In the genomic region with DNA sequence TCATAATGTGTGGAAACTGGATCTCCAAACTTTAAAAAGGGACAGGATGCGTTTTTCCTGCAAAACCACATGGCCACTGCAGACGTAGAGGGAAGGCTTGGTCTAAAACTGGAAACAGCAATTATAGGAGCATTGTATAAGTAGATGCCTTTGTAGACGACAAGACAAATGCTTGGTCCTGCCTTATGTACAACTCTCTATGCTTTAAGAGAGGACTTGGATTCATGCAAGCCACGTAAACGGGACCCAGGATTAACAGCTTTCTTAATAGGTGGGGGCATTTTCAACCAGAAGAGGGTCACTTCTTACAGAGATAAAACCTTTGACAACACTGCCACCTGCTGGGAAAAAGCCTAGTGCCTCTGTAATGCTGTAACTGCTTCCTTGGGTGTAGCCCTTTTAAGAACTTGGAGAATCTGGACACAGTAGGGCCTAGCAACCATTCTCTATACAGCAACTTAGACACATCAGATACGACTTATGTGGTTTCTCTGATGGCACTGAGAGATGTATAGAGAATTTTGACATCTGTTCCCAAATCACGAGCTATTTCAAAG, we compare ENCODE assay signal across 8 mouse cellular contexts.
DNase-seq lines count a peak whose midpoint lies in the region; ATAC-seq and TF ChIP-seq lines count a peak whose summit lies in the region.

No protein-coding gene starts in this region.

- H3K36me3 ChIP-seq in lung, embryonic 16.5 days (ENCODE audit: control insufficient read depth, insufficient read depth, low read length): no peaks in the 10 kb centered on the region

- H3K9ac ChIP-seq in lung, embryonic 16.5 days (ENCODE audit: low read length): no peak overlapping the region

- no peak overlapping the region for H3K4me3 ChIP-seq in lung, adult 2 months (replicated peaks; ENCODE audit: extremely low read depth, low read depth, low read length)
- H3K4me3 ChIP-seq in lung, embryonic 16.5 days (ENCODE audit: low read length): no peak overlapping the region

- no peak overlapping the region for H3K27ac ChIP-seq in lung, embryonic 16.5 days (ENCODE audit: low read length)

- TF ChIP-seq CTCF in lung, adult 2 months (IDR thresholded peaks at IDR 0.05; ENCODE audit: insufficient read depth, low read length): peak; percentile 32; the same call in 1 of the 2 replicates

- no peaks in the 10 kb centered on the region; the same call in 1 of the 2 replicates for H3K4me1 ChIP-seq in lung, adult 2 months (ENCODE audit: control insufficient read depth, insufficient read depth, low read length)
- no peaks in the 10 kb centered on the region for H3K4me1 ChIP-seq in lung, embryonic 16.5 days (replicated peaks; ENCODE audit: control insufficient read depth, insufficient read depth, low read length)

- H3K27me3 ChIP-seq in lung, embryonic 16.5 days (ENCODE audit: control insufficient read depth, insufficient read depth, low read depth, low read length): no peaks in the 10 kb centered on the region

- peak; percentile 12 to 28 for DNase-seq in adrenal gland, adult 18-20 months (ENCODE audit: low spot score in 2 of 2)
- no peak for DNase-seq in adrenal gland, postnatal 4 days (ENCODE audit: low spot score in 2 of 2)
- no peak for DNase-seq in lung, adult 2 months
- no peak for DNase-seq in lung, postnatal 25 days (ENCODE audit: low spot score)
- DNase-seq in c-Kit-positive CD71-positive TER-119-positive erythroid progenitor cells, embryonic 14.5 days (ENCODE audit: low spot score): peak; percentile 53
- no peak for DNase-seq in T-cell, adult 2 months (ENCODE audit: low spot score)

- no peak overlapping the region for H3K4me2 ChIP-seq in lung, embryonic 16.5 days (ENCODE audit: low read depth, low read length)

- H3K9me3 ChIP-seq in lung, embryonic 16.5 days (ENCODE audit: control insufficient read depth, low read length): no peaks in the 10 kb centered on the region

- no peak for TF ChIP-seq POLR2A in lung, adult 2 months (IDR thresholded peaks at IDR 0.05; ENCODE audit: borderline replicate concordance, extremely low read depth, low read depth, low read length)

- WGBS in lung, adult 2 months: 45% methylated on average over 7 of the region's 7 CpGs
- WGBS in lung, embryonic 16.5 days: 44% methylated on average over 7 of the region's 7 CpGs

- peak; percentile 40 to 75 for ATAC-seq in hematopoietic stem cell, adult 5-6 weeks (replicated peaks in 1 of 2; ENCODE audit: insufficient read depth in 1 of 2, low FRiP score in 2 of 2, low TSS enrichment in 1 of 2, low read depth in 1 of 2, poor library complexity in 2 of 2, severe bottlenecking in 2 of 2)
- peak; percentile 59; the same call in 1 of the 2 replicates for ATAC-seq in lung, embryonic 16.5 days (ENCODE audit: low read depth)

Comparison
In these comparisons a context has a peak if more than half of its experiments do, and no peak if none do; other contexts are left out.
1. DNase-seq: peak in adrenal gland, adult 18-20 months (2 of 2) and c-Kit-positive CD71-positive TER-119-positive erythroid progenitor cells, embryonic 14.5 days (single experiment); none in adrenal gland, postnatal 4 days (0 of 2), lung, adult 2 months (single experiment), lung, postnatal 25 days (single experiment) and T-cell, adult 2 months (single experiment).